ENCODE assay signal across 17 mouse cellular contexts in genomic region chr2:19726085-19726484, GRCm38 (mm10).
"Had no signal": no experiment of that assay in that cellular context is flagged by ENCODE, and none has a peak within 500 bp of the region (broad histone marks: within the 10 kb centered on the region; RNA-seq: fewer than 3 reads in every experiment).

No protein-coding gene starts in this region.

- DNase-seq: kidney, adult 18-20 months; kidney, adult 9 months; kidney, postnatal 25 days; layer of hippocampus, adult 9-11 months; lung, adult 2 months; lung, postnatal 14 days; lung, postnatal 4 days; midbrain, embryonic 14.5 days; thymus, adult 18-20 months; thymus, postnatal 36 days had no signal

- H3K27me3 ChIP-seq: limb, embryonic 12.5 days; limb, embryonic 15.5 days had no signal

- H3K36me3 ChIP-seq: limb, embryonic 12.5 days; limb, embryonic 15.5 days had no signal

- H3K9me3 ChIP-seq: limb, embryonic 12.5 days; limb, embryonic 15.5 days had no signal

- H3K4me3 ChIP-seq: layer of hippocampus, adult 2 months; limb, embryonic 12.5 days; limb, embryonic 15.5 days had no signal

- H3K4me2 ChIP-seq: limb, embryonic 12.5 days; limb, embryonic 15.5 days; midbrain, embryonic 11.5 days had no signal

- H3K27ac ChIP-seq: kidney, postnatal 0 days; layer of hippocampus, adult 2 months; limb, embryonic 12.5 days; limb, embryonic 15.5 days had no signal

- H3K9ac ChIP-seq: limb, embryonic 12.5 days; limb, embryonic 15.5 days had no signal

- H3K4me1 ChIP-seq: limb, embryonic 12.5 days; limb, embryonic 15.5 days had no signal

- ATAC-seq: inflammation-experienced regulatory T-cells, adult 6 months; intestine, embryonic 16.5 days had no signal
